Mouse (Mus musculus): ENCODE results near the gene Gimap8.

DNA sequence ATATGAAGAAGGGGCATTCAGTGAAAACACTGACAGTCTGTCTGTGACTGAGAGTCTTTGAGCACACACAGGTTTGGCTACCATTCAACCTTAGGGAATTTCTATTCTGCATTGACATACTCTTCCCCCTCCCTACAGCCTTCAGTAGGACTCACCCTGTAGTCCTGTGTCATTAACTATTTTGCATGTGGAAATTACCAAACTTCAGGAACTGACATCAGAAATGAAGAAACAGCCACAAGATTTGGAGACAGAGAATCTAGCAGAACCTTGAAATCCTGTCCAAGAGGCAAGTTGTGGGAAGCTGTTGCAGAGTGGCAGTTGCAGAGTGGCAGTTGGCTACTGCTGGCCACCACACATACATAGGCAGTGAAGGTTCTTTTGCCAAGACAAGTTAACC is 21.0 kb downstream of the Gimap8 start:
- no peak for TF ChIP-seq GATA1 (IDR thresholded peaks at IDR 0.05; ENCODE audit: borderline replicate concordance, low read length)
- no peak for TF ChIP-seq FLI1 (IDR thresholded peaks at IDR 0.05; ENCODE audit: low read length)

All from megakaryocyte, embryonic 14.5 days (primary cell).